Mouse (Mus musculus) embryo, embryonic 10 days (tissue): ENCODE measurements at regions not wholly inside any gene's neighbourhood (a gene's known extent, or its start where the extent isn't known, plus 50 kb on each side); places are given as distances from the start of the nearest gene placed in this dataset.

ENCODE experiments used
- DNase-seq: peaks from one replicate; pipeline ENCODE4 v3.0.0-alpha.2; 2015; ENCODE audit warnings: low spot score

DNA sequence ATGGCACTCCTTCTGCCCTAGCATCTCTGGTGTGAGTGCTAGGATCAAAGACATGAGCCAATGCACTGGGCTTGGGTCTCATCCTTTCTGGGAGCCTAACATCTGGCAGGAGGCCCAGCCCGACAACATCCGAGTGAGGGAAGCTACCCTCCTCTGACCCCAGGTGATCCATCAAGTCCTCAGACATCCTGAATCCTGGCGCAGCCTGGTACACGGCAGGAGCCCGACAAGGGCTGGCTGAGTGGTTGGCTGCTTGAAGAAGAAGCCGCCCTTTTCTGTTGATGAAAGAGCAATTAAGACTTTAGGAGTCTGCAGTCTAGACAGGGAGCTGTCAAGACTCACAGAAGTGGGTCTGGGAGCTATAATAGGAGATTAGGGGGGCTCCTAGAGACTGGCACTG, 342.1 kb downstream of the Rps24 start:
- DNase-seq: peak; percentile 86

DNA sequence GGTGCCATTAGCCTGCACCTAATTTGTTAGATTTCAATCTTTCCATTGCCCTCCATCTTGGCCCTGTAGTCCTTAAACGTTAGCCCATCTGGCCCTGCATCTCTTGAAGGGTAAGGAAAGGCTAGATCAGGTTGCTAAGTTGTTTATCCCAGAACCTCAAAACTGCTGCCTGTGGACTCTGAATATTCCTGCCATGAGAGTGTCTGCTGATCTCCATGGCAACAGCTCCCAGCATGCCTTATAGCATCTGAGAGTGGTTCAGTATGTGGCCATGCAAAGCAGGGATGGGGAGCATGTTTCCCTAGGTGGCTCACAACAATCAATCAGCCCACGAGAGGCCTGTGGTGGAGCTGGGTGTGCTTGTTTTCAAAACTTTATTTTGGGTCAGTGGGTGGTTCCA, 346.3 kb downstream of the Rps24 start:
- DNase-seq: peak; percentile 32

DNA sequence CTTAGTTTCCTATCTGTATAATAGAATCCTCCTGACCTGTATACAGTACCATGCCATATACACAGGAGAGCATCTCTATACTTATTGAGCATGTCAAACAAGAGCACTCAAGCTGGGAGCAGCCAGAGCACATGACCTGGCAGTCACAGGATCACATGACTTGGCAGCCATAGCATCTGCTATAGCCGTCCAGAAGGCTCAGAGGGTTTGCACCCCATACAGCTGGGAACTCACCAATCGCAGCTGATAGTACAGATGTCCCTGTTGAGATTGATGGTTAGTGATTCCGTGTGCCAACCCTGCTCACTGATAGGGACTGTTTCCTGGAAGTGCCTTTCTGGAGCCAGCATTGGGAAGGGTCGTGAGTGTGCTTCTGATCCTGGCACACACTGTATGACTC, 351.3 kb downstream of the Rps24 start:
- no peak for DNase-seq

DNA sequence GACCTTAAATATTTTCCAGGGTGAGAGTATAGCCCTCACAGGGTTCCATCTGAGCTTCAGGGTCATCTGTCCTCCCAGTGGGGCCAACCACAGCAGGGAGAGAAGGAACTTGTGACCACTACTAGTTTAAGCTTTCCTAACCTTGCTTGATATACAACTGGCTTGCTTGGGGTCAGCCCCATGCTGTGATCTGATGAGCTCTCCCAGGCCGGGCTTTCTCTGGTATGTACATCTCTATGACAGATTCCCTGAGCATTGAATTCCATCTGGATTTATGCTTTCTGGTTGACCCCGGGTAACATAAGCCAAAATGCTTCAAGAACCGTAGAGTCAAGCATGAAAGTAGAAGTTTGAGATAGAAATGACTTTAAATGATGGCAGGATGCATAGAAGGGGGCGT, 352.1 kb downstream of the Rps24 start:
- no peak for DNase-seq

DNA sequence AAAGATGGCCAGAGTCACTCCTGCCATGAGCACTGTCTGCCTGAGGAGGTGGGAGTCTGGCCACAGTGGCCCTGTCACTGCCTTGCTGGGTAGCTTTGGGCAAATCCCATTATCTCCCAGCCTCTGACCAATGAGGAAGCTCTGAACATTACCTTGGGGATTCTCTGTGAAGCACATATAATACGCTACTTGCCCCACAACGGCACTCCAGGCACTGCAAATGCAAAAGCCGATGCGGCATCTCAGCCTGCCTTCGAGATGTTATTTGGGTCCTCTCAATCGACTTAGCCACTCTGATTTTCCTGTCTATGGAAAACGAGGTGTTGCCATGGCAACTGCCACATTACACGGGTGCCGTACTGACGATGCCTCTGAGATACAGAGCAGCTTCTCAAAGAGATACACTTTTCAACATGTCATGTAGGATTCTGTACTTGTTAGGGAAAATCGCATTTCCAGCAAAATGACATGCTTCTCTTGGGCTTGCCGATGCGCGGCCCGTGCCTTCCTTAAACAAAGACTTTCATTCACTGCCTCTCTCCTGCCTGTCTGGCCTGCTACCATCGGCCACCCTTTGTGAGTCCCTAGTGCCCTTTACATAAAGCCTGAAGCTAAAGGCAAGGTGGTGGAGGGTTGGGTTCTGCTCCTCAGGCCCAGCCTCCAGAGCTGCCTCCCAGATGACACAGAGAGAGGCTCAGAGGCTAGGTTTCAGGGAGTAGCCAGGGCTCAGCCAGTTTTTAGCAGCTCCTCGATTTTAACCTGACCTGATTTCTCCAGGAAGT, 355.0 kb downstream of the Rps24 start:
- peak; percentile 75 for DNase-seq

DNA sequence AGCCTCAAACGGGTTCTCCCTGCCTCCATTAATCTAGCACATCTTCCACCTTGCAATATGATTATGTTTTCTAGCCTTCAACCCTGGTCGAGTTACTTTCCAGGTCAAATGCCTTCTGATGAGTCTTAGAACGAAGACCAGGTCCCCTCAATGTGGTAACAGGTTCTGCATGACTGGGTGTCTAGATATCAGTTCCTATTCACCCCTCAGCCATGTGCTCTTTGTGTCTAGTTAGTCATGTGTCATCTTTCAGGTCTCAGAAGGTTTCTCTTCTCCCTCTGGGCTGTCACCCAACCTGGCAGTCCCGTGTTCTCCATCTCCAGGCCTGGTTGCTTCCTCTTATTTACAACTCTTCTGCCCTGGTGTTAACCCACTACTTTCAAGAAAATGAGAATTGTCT, 356.7 kb downstream of the Rps24 start:
- no peak for DNase-seq

DNA sequence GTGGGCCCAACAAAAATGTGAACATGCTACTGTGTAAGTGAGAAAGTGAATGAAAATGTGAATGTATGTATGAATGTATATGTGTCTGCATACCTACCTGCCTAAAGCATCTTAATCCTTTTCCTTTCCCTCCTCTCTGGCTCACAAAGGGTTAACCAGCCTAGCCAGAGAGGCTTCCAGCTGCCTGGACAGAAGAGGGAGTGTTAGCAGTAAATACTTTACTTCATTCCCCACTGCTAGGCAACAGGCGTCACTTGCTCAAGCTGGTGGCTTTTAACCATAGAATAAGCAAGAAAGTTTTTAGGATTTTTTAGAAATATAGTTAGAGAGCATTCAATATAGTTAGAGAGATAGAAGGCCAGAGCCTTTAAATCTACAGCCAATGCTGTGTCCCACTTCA, 363.6 kb downstream of the Rps24 start:
- peak; percentile 61 for DNase-seq

DNA sequence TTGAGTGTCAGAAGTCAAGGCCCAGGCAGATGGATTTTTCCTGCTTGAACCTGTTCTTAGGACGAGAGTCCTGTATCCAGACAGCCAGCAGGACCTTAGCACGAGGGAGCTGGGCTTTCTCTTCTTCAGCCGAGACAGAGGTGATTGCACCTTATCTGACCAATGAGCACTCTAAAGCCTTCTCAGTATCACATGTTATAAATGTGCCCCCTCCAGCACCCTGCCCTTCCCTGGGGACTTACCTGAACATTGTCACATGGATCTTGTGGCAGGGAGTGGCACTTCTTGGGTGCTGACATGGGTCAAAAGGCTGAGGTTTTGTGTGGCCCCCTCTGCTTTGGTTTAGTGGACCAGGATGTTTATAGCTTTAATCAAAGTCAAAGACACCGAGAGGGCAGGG, 367.5 kb downstream of the Rps24 start:
- DNase-seq: no peak

DNA sequence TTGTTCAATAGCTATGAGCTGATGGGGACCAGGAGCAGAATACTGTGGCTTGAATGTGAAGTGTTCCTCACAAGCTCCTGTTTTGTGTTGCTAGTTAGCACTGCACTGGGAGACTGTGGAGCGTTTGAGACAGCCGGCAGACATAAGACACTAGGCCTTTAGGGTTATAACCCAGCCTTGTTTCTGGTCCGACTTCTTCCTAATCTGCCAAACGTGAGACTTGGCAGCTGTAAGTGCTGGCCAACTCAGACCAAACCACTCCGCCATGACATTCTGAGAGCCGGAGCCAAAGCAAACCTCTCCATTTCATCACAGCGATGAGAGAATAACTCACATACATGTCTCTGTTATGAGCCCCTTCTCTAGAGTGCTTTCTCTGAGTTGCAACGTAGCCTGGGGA, 375.2 kb downstream of the Rps24 start:
- no peak for DNase-seq

DNA sequence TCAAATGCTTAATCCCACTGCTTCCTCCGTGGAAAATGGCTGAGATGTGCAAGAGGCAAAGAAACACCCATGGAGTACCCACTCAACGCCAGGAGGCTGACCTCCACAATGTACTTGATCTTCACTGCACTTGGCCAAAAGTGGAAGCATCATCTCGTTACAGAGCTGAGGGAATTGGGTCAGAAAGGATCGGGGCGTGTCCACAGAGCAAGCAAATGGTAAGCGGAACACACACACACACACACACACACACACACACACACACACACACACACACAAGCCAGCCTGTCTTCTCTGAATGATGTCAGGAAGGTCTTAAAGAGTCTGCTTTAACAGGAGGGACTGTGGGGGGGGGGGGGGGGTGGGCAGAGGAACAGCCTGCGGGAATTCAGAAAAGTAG, 375.7 kb downstream of the Rps24 start:
- DNase-seq: no peak

DNA sequence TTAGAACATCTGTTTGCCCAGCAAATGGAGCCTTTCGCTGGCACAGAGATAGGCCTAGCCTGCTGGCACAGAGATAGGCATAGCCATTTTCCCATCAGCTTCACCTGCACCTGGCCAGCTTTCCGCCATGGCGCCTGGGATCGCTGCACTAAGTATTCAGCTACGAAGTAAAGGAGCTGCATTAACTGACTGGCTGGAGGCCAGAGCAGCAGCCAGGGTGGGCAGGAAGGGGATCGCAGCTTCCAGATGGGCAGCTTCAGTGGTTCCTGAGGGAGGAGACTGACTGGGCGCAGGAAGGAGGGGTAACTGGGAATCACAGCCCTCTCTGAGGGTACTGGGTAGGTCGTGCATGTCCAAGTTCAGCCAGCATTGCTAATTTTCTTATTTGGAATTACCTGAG, 376.2 kb downstream of the Rps24 start:
- no peak for DNase-seq

DNA sequence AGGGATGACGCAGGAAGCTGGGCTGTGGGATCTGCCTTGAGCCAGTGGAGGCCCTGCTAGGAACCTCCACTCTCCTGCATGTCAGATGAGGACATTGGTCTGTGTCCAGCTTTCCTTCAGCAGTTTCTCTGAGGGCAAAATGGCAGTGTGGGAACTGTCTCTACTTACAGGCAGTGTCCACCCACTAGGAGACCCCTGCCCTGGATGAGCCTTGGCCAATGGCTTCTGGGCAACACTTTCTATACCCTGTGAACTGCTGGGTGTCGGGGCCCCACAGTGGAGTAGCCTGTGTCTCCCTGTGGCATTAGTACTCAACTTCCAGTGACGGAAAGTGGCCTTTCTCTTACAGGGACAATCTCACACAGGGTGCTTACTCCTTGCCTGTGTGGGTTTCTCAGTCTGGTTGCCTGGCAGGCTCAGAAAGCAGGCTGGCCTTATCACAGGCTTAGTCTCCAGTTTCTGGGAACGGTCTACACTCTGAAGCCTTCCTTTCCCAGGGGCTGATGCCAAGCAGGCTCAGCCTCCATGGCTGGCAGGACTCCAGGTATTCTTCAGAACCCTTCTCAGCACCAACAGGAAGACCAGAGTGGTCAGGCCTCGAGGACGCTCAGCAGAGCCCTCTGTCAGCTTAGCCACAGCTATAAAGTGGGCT, 378.8 kb downstream of the Rps24 start:
- no peak for DNase-seq

DNA sequence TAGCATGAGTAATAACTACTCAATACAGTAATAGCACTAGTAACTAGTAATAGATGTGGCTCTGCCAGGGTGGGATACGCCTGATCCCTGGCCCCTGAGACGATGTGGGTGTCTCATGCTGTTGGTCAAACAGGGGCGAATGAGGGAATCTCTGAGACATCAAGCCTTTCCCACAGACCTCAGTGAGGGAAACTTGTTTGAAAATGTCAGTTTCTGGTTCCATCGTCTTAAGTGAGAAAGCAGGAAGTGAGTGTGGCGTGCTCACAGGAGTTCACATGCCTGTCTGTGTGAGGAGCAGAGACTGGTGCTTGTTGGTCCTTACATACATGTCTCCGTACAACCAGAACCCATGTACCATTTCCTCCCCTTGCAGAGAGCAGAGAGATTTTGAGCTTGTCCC, 380.9 kb downstream of the Rps24 start:
- DNase-seq: no peak

DNA sequence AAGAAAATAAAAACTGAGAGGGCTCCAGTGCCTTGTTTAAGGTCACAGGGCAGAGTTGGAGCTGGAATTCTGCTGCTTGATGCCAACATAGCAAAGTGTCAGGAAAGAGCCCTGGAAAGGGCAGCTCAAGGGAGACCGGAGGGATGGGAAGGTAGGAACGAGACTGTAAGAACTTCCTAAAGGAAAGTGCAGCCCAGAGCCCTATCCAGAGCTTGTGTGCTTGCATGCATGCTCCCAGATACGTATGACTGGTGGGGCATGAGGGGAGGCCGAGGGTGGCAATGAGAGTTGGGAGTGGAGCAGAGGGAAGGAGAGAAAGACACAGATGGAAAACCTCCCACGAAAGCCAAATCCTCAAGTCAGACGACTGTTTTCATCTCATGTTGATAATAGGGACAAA, 381.8 kb downstream of the Rps24 start:
- DNase-seq: no peak

DNA sequence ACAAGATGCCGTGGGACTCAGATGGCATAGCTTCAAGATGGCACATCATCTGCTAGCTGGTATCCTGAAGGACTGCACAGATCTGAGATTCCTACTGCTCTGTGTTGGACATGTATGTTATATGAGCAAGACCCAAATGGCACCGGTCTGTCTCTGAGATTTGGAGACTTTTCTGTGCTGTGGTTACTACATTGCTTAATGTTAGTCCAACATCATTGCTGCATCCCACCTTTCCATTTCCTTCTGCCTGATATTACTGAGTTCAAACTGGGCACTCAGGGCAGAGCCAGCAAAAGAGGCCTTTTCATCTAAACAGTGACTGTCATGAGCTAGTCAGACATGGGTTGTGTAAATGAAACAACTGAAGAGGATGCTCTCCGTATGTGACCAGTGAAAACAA, 383.3 kb downstream of the Rps24 start:
- DNase-seq: no peak

DNA sequence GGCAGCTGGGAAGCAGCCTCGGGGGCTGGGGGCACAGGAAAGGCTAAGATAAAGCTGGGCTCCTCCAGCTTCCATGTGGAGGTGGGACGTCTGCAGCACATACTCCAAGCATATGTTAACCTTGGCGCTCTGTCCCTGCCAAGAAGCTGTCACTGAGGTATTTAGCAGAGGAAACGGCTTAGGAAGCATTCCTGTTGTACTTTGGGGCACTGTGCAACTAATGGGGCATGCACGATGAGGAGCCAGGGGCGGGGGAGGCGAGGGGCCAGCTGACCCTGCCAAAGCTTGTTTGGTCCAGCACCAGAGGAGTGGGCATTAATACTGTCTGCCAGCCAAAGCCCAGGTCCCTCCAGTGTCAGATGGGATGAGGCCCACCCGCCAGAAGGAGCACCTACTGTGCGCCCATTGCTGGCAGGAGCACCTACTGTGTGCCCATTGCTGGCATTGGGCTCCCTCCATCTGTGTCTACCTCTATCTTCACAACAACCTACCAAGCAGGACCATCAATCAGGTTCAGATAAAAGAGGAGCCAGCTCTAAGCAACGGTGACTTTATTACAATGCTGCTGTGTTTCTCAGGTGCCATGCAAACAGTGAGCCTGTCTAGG, 384.6 kb downstream of the Rps24 start:
- DNase-seq: no peak

DNA sequence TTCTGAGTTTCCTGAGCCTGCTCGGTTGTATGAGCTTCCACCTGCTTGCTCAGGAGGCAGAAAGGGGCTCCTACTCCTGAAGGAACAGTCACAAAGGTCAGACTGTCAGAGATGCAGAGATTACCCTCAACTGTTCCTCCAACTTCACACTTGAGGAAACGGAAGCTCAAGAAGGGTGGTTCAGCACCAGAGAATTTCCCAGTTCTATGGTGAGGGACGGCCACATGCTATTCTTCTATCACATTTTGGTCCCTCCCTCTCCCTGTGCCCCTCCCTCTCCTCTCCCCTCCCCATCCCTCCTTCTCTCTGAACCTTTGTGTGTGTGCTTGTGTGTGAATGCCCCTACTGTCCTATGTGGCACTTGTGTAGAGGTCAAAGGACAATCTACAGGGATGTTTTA, 386.0 kb downstream of the Rps24 start:
- DNase-seq: no peak

DNA sequence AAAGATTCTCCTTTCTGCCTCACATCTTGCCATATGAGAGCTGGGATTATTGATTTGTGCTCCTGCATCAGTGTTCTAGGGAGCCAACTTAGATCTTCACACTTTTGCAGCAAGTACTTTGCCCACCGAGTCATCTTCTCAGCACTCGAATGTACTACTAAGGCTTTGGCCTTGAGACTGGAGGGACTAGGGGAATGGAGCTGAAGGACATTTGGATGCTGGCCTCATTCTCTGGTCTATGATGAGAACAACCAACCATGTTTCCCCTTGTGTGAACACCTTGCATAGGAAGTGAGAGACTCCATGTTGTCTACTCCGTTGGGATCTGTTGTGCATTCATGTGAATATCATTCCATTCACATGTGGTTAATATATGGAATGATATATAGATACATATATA, 386.5 kb downstream of the Rps24 start:
- no peak for DNase-seq

DNA sequence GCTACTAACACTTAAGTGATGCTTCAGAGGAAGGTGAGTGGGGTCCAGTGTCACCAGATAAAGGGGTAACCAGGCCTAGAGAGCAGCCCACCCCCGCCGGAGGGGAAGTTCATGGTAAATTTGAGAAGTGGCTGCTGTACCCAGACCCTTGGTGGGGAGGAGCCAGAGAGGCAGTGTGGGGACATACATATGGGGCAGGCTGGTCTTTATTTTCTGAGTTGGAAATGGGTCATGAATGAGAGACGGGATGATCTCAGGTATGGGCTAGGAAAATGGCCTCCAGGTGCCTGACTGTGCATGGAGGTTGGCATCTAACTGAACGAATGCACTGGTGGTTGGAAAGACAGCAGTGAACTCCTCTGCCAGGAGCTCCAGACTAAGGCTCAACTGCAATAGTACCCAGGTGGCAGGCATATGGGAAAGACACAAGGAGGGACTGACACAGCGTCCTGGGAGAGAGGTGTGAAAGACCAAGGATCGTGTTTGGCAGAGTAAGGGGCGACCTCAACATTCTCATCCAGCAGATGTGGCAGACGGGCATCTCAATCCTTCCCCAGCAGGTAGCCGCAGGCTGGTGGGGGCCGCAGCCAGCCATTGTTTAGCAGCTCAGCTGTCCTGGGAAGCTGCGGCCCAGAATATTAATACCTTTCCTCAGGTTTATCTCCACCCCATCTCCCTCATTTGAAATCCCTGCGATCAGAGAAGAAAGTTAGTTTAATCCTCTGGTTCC, 387.7 kb downstream of the Rps24 start:
- no peak for DNase-seq

DNA sequence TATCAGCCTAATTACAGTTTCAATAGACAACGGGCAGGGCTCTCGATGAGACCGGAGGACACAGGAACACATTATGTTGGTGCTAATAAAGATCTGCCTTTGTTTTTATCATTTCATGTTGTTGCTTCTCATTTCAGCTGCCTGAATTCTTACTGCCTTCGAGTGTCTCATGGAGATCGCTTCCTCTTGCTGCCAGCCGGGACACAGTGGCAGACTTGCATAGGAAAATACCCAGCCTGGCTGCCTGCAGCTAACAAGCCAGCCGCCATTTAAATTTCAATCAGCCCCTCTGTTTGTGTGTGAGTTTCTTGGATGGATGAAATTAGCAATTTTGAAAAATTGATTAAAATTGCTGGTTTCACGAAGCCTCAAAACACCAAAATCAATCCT, 388.2 kb downstream of the Rps24 start:
- no peak for DNase-seq

DNA sequence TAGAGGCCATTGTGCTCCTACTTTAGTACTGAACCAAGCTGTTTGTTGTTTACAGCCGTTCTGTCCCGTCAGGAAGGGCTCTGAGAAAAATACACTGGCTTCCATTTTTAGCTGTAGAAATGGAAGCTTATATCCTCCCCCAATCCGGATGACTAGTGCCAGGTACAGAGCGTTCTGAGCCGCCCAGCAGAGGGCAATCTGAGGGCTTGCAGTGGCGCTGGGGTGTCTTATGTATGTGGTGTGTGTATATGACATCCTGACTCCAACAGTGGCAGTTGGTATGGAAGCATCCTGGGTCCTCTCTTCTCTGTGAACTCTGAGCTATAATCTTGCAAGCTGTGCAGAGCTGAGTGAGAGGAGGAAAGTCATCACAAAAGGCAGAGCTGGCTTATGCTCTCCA, 389.0 kb downstream of the Rps24 start:
- DNase-seq: no peak

DNA sequence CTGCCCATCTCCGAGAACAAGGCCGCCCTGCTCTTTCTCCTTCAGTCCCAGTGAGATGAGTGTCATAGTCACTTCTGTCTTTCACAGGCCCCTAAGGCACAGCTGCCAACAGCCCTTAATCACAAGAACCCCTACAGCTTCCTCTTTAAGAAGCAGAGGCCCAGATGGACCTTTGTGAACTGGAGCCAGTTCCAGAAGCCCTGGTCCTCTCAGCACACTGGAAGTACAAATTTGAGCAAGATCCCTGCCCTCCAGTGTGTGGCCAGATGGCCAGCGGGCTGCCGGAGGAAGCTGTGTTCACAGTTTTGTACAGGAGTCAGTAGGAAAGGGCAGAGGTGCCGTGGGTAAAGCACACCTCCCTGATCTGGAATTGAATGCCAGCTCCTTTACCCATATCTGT, 389.6 kb downstream of the Rps24 start:
- DNase-seq: no peak

DNA sequence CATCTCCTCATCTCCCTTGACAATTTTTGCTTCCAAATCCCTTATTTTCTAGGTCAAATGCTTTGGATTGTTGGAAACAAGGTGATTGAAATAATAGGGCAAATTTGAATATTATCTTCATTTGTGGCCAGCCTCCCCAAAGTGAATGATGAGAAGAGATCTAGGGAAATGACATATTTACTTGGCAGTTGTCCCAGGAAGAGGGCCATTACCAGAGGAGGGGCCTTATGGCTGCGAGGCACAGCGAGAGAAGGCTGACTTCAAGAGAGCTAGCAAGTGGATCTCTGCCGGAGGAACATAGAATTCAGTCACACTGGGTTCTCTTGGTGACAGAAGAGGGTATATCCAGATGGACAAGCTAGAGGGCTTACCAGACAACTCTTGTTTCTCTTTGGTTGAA, 390.9 kb downstream of the Rps24 start:
- DNase-seq: no peak
